Mouse (Mus musculus) forebrain, embryonic 10.5 days (tissue): Measurements from ENCODE around the gene Atf5. TPM values are rescaled to one million over a fixed set of nuclear protein-coding genes. Genes with fewer than 3 reads are reported as not detected.

Source experiments
- DNase-seq: peaks from one replicate; pipeline ENCODE4 v3.0.0-alpha.2; 2017; ENCODE audit warnings: low spot score; ENCODE audit errors: extremely low spot score
- H3K27ac ChIP-seq: fragments of 300-500 bp; sonication (generic); 2 replicates; pipeline ENCODE4 v1.5.1; 2016; ENCODE audit warnings: mild to moderate bottlenecking
- H3K27me3 ChIP-seq: fragments of 300-500 bp; sonication (generic); 2 replicates; pipeline ENCODE4 v1.6.1; 2016; ENCODE audit warnings: mild to moderate bottlenecking; ENCODE audit not compliant: poor library complexity, severe bottlenecking
- H3K36me3 ChIP-seq: fragments of 300-500 bp; sonication (generic); replicated peaks from 2 replicates; pipeline ENCODE4 v1.6.1; 2016; ENCODE audit warnings: mild to moderate bottlenecking, moderate library complexity
- H3K4me1 ChIP-seq: fragments of 300-500 bp; sonication (generic); 2 replicates; pipeline ENCODE4 v1.6.1; 2016
- H3K4me3 ChIP-seq: fragments of 300-500 bp; sonication (generic); 2 replicates; pipeline ENCODE4 v1.5.1; 2016; ENCODE audit warnings: mild to moderate bottlenecking, moderate library complexity
- H3K9me3 ChIP-seq: fragments of 300-500 bp; sonication (generic); 2 replicates; pipeline ENCODE4 v1.6.1; 2016; ENCODE audit warnings: mild to moderate bottlenecking, moderate library complexity
- WGBS: fragments of 180-500 bp; shearing (Covaris S2); methylation state at CpG from one replicate; pipeline ENCODE4 v1.1.7; 2016; 5-methylcytosine and 5-hydroxymethylcytosine counted together
- polyA plus RNA-seq: library from polyadenylated mRNA; unstranded; fragments of >200 nt; fragmentation: Nextera tagmentation; extraction: Ambion mirVana; gene quantifications from 2 replicates; pipeline ENCODE4 v1.2.1, GENCODE M21; 2016

The Atf5 gene
- polyA plus RNA-seq, 1 experiment from 2014 or later, result 3.3 TPM

GRCm38 (mm10) chr7:44847772-44848171 lies 31.3 kb upstream of the Atf5 start:
- peaks cover 32% of the 10 kb centered on the region for H3K4me1 ChIP-seq
- no peak for DNase-seq
- H3K4me3 ChIP-seq, result peak overlapping the region; percentile 87
- 78% methylated on average over 5 of the region's 5 CpGs for WGBS
- H3K36me3 ChIP-seq, result peaks cover 55% of the 10 kb centered on the region
- no peaks in the 10 kb centered on the region for H3K9me3 ChIP-seq
- H3K27ac ChIP-seq, result 0 out of 2 replicates have a peak overlapping the region, but pooled peaks have one; percentile 97
- no peaks in the 10 kb centered on the region for H3K27me3 ChIP-seq

- Histone ChIP-seq H3K4me1 (peaks cover 27% of the 10 kb centered on the region), H3K27ac (no peak overlapping the region), H3K27me3 (peaks cover 5% of the 10 kb centered on the region; the same call in 1 of the 2 replicates), H3K4me3 (no peak overlapping the region), H3K9me3 (no peaks in the 10 kb centered on the region), H3K36me3 (peaks cover 57% of the 10 kb centered on the region)
- DNase-seq, result no peak
- WGBS, result 90% methylated on average over 7 of the region's 7 CpGs
These were observed 30.3 kb upstream of the Atf5 start for GRCm38 (mm10) chr7:44846804-44847203.

- Histone ChIP-seq H3K9me3 (no peaks in the 10 kb centered on the region), H3K4me3 (no peak overlapping the region), H3K36me3 (peaks cover 67% of the 10 kb centered on the region), H3K27ac (no peak overlapping the region), H3K4me1 (peaks cover 21% of the 10 kb centered on the region), H3K27me3 (peaks cover 23% of the 10 kb centered on the region)
- WGBS, result 93% methylated on average over 10 of the region's 10 CpGs
- DNase-seq, result no peak
These were observed 28.5 kb upstream of the Atf5 start for GRCm38 (mm10) chr7:44845006-44845405.

GRCm38 (mm10) chr7:44841825-44842463 lies 25.5 kb upstream of the Atf5 start:
- Histone ChIP-seq H3K4me3 (no peak overlapping the region), H3K36me3 (peaks cover 67% of the 10 kb centered on the region), H3K27ac (no peak overlapping the region), H3K27me3 (peaks cover 48% of the 10 kb centered on the region), H3K4me1 (peaks cover 22% of the 10 kb centered on the region), H3K9me3 (no peaks in the 10 kb centered on the region)
- no peak for DNase-seq
- WGBS, result 91% methylated on average over 8 of the region's 8 CpGs

- H3K36me3 ChIP-seq, result peaks cover 51% of the 10 kb centered on the region
- peak overlapping the region; percentile 44; the same call in 1 of the 2 replicates for H3K4me3 ChIP-seq
- DNase-seq, result no peak
- peaks cover 31% of the 10 kb centered on the region for H3K4me1 ChIP-seq
- H3K27ac ChIP-seq, result no peak overlapping the region
- H3K9me3 ChIP-seq, result no peaks in the 10 kb centered on the region
- 59% methylated on average over 14 of the region's 14 CpGs for WGBS
- peaks cover 48% of the 10 kb centered on the region for H3K27me3 ChIP-seq
These were observed 24.0 kb upstream of the Atf5 start for GRCm38 (mm10) chr7:44840426-44840825.

GRCm38 (mm10) chr7:44839491-44840191 lies 23.2 kb upstream of the Atf5 start:
- Histone ChIP-seq H3K4me1 (peaks cover 31% of the 10 kb centered on the region), H3K27me3 (peaks cover 48% of the 10 kb centered on the region), H3K9me3 (no peaks in the 10 kb centered on the region), H3K27ac (peak overlapping the region; percentile 53; the same call in 1 of the 2 replicates), H3K4me3 (peak overlapping the region; percentile 44), H3K36me3 (peaks cover 43% of the 10 kb centered on the region)
- no peak for DNase-seq
- WGBS, result 1% methylated on average over 58 of the region's 58 CpGs

GRCm38 (mm10) chr7:44839171-44839490 lies 22.7 kb upstream of the Atf5 start:
- DNase-seq, result no peak
- Histone ChIP-seq H3K4me1 (peaks cover 32% of the 10 kb centered on the region), H3K27ac (no peak overlapping the region), H3K27me3 (peaks cover 48% of the 10 kb centered on the region), H3K9me3 (no peaks in the 10 kb centered on the region), H3K4me3 (peak overlapping the region; percentile 44), H3K36me3 (peaks cover 38% of the 10 kb centered on the region)
- 25% methylated on average over 11 of the region's 11 CpGs for WGBS

GRCm38 (mm10) chr7:44838073-44838472 lies 21.6 kb upstream of the Atf5 start:
- peaks cover 34% of the 10 kb centered on the region for H3K4me1 ChIP-seq
- 89% methylated on average over 6 of the region's 6 CpGs for WGBS
- no peak for DNase-seq
- H3K4me3 ChIP-seq, result no peak overlapping the region
- H3K36me3 ChIP-seq, result peaks cover 28% of the 10 kb centered on the region
- H3K27ac ChIP-seq, result no peak overlapping the region
- H3K9me3 ChIP-seq, result no peaks in the 10 kb centered on the region
- H3K27me3 ChIP-seq, result peaks cover 48% of the 10 kb centered on the region

- Histone ChIP-seq H3K4me1 (peaks cover 34% of the 10 kb centered on the region), H3K27me3 (peaks cover 40% of the 10 kb centered on the region)
These were observed 20.1 kb upstream of the Atf5 start for GRCm38 (mm10) chr7:44836423-44837053.

GRCm38 (mm10) chr7:44836016-44836404 lies 19.6 kb upstream of the Atf5 start:
- Histone ChIP-seq H3K27me3 (peaks cover 35% of the 10 kb centered on the region), H3K4me1 (peaks cover 34% of the 10 kb centered on the region), H3K9me3 (no peaks in the 10 kb centered on the region), H3K4me3 (no peak overlapping the region), H3K36me3 (peaks cover 22% of the 10 kb centered on the region), H3K27ac (no peak overlapping the region)
- no peak for DNase-seq
- 64% methylated on average over 3 of the region's 3 CpGs for WGBS

More at GRCm38 (mm10) chr7:44836423-44837053, 20.1 kb upstream of the Atf5 start:
- DNase-seq, result no peak
- peaks cover 22% of the 10 kb centered on the region for H3K36me3 ChIP-seq
- no peaks in the 10 kb centered on the region for H3K9me3 ChIP-seq
- no peak overlapping the region for H3K4me3 ChIP-seq
- H3K27ac ChIP-seq, result no peak overlapping the region
- WGBS, result 87% methylated on average over 9 of the region's 9 CpGs

- 92% methylated on average over 1 of the region's 1 CpGs for WGBS
- Histone ChIP-seq H3K4me1 (peaks cover 30% of the 10 kb centered on the region), H3K27ac (no peak overlapping the region), H3K9me3 (no peaks in the 10 kb centered on the region), H3K27me3 (peaks cover 30% of the 10 kb centered on the region), H3K36me3 (peaks cover 22% of the 10 kb centered on the region), H3K4me3 (no peak overlapping the region)
- no peak for DNase-seq
These were observed 19.0 kb upstream of the Atf5 start for GRCm38 (mm10) chr7:44835373-44836015.

GRCm38 (mm10) chr7:44832763-44833162 lies 16.3 kb upstream of the Atf5 start:
- H3K27me3 ChIP-seq, result 0 out of 2 replicates have a peak, but pooled peaks cover 3% of the 10 kb centered on the region
- WGBS, result 85% methylated on average over 4 of the region's 4 CpGs
- H3K4me1 ChIP-seq, result peaks cover 12% of the 10 kb centered on the region; the same call in 1 of the 2 replicates
- H3K27ac ChIP-seq, result no peak overlapping the region
- H3K9me3 ChIP-seq, result no peaks in the 10 kb centered on the region
- H3K36me3 ChIP-seq, result peaks cover 47% of the 10 kb centered on the region
- DNase-seq, result no peak
- no peak overlapping the region for H3K4me3 ChIP-seq
